Mouse (Mus musculus): ENCODE measurements around the gene Nphp4. TPM values are rescaled to one million over a fixed set of nuclear protein-coding genes. Genes with fewer than 3 reads are reported as not detected.

The Nphp4 gene
- polyA plus RNA-seq, 1 experiment: 14.8 TPM

GRCm38 (mm10) chr4:152467951-152468350, 8.6 kb upstream of the Nphp4 start:
- TF ChIP-seq CTCF (IDR thresholded peaks at IDR 0.05; ENCODE audit: extremely low read depth, insufficient read depth, low read length) (no peak), POLR2A (IDR thresholded peaks at IDR 0.05; ENCODE audit: extremely low read depth, insufficient read depth, low read length) (no peak)
- Histone ChIP-seq H3K4me1 (ENCODE audit: control insufficient read depth, insufficient read depth, low read length) (peaks cover 16% of the 10 kb centered on the region), H3K4me3 (ENCODE audit: insufficient read depth, low read length) (no peak overlapping the region), H3K27ac (ENCODE audit: insufficient read depth, low read length) (0 out of 2 replicates have a peak overlapping the region, but pooled peaks have one; percentile 12)

GRCm38 (mm10) chr4:152475941-152476340, 565 bp upstream of the Nphp4 start:
- peaks cover 8% of the 10 kb centered on the region for H3K4me1 ChIP-seq (ENCODE audit: control insufficient read depth, insufficient read depth, low read length)
- TF ChIP-seq POLR2A (IDR thresholded peaks at IDR 0.05; ENCODE audit: extremely low read depth, insufficient read depth, low read length) (no peak), CTCF (IDR thresholded peaks at IDR 0.05; ENCODE audit: extremely low read depth, insufficient read depth, low read length) (no peak)
- peak overlapping the region; percentile 64 for H3K4me3 ChIP-seq (ENCODE audit: insufficient read depth, low read length)
- H3K27ac ChIP-seq (ENCODE audit: insufficient read depth, low read length): no peak overlapping the region

GRCm38 (mm10) chr4:152477106-152477465, 580 bp downstream of the Nphp4 start:
- peak overlapping the region; percentile 49 for H3K27ac ChIP-seq (ENCODE audit: insufficient read depth, low read length)
- no peak; the same call in 1 of the 2 replicates for TF ChIP-seq POLR2A (IDR thresholded peaks at IDR 0.05; ENCODE audit: extremely low read depth, insufficient read depth, low read length)
- no peak for TF ChIP-seq CTCF (IDR thresholded peaks at IDR 0.05; ENCODE audit: extremely low read depth, insufficient read depth, low read length)
- H3K4me3 ChIP-seq (ENCODE audit: insufficient read depth, low read length): peak overlapping the region; percentile 64
- H3K4me1 ChIP-seq (ENCODE audit: control insufficient read depth, insufficient read depth, low read length): peaks cover 8% of the 10 kb centered on the region

GRCm38 (mm10) chr4:152477466-152478223, 1.1 kb downstream of the Nphp4 start, which contains the start of gene Kcnab2:
Kcnab2 (minus strand) TSS chr4:152477871.
- TF ChIP-seq CTCF (IDR thresholded peaks at IDR 0.05; ENCODE audit: extremely low read depth, insufficient read depth, low read length) (no peak), POLR2A (IDR thresholded peaks at IDR 0.05; ENCODE audit: extremely low read depth, insufficient read depth, low read length) (peak; percentile 98)
- Histone ChIP-seq H3K27ac (ENCODE audit: insufficient read depth, low read length) (peak within 1 kb of the TSS; percentile 90), H3K4me3 (ENCODE audit: insufficient read depth, low read length) (peak within 1 kb of the TSS; percentile 64), H3K4me1 (ENCODE audit: control insufficient read depth, insufficient read depth, low read length) (peaks cover 8% of the 10 kb centered on the region)

DNA sequence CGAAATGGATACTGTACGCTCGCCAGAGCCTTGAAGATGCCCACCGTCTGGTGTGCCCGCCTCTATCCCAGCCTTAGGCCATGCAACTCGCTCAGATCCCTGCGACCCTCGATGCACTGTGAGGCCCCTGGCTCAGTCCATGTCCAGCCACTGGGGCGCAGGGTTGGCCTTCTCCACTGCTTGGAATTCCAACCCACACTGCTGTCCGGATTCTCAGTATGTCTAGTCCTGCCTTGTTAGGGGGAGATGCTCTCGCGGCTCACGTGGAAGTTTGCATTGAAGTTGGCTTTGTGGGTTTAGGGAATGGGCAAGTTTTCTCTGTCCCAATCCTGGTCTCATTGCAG, 1.7 kb downstream of the Nphp4 start:
- Histone ChIP-seq H3K4me3 (ENCODE audit: insufficient read depth, low read length) (peak overlapping the region; percentile 64), H3K27ac (ENCODE audit: insufficient read depth, low read length) (no peak overlapping the region), H3K4me1 (ENCODE audit: control insufficient read depth, insufficient read depth, low read length) (peaks cover 8% of the 10 kb centered on the region)
- no peak for TF ChIP-seq CTCF (IDR thresholded peaks at IDR 0.05; ENCODE audit: extremely low read depth, insufficient read depth, low read length)
- TF ChIP-seq POLR2A (IDR thresholded peaks at IDR 0.05; ENCODE audit: extremely low read depth, insufficient read depth, low read length): no peak

- Histone ChIP-seq H3K27ac (ENCODE audit: insufficient read depth, low read length) (no peak overlapping the region), H3K4me1 (ENCODE audit: control insufficient read depth, insufficient read depth, low read length) (peaks cover 6% of the 10 kb centered on the region), H3K4me3 (ENCODE audit: insufficient read depth, low read length) (no peak overlapping the region)
- TF ChIP-seq CTCF (IDR thresholded peaks at IDR 0.05; ENCODE audit: extremely low read depth, insufficient read depth, low read length) (no peak), POLR2A (IDR thresholded peaks at IDR 0.05; ENCODE audit: extremely low read depth, insufficient read depth, low read length) (no peak)
These were observed 3.9 kb downstream of the Nphp4 start for GRCm38 (mm10) chr4:152480426-152480825.

DNA sequence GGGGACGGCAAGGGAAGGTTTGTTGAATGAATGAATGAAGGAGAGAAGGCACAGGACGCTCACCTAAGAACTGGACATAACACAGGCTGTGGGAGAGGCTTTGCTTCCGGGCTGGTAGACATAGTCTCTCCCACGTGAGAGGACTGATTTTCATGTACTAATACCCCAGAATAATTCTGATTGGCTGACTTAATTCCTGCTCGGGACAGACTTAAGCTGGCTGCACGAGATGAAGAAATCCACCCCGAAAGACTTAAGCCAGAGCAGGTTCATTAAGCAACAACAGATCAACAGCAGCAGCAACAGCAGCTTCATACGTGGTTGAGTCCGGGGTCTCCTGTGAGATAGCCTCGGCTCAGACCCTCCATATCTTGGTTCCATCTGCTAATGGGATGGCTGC, 11.5 kb downstream of the Nphp4 start:
- 0 out of 2 replicates have a peak, but pooled peaks cover 2% of the 10 kb centered on the region for H3K4me1 ChIP-seq (ENCODE audit: control insufficient read depth, insufficient read depth, low read length)
- TF ChIP-seq CTCF (IDR thresholded peaks at IDR 0.05; ENCODE audit: extremely low read depth, insufficient read depth, low read length): no peak
- TF ChIP-seq POLR2A (IDR thresholded peaks at IDR 0.05; ENCODE audit: extremely low read depth, insufficient read depth, low read length): no peak
- H3K4me3 ChIP-seq (ENCODE audit: insufficient read depth, low read length): no peak overlapping the region
- H3K27ac ChIP-seq (ENCODE audit: insufficient read depth, low read length): no peak overlapping the region

DNA sequence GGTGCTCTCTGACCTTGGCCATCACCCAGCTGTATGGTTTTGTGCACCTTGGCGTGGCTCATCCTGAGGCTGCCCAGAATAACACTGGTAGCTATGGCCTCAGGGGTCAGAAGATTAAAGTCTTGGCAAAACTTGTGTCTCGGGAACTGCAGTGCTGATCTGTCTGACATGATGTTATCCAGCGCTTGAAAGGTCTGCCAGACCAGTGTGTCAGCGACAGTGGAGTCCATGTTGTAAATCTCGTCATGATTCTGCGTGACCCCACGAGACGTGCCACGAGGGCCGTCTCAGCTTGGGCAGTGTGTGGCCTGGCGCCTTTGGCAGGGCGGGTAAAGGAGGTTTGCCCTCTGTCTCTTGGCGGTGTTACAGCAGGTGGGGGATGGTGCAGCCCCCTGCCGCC, 13.8 kb downstream of the Nphp4 start:
- no peak overlapping the region for H3K27ac ChIP-seq (ENCODE audit: insufficient read depth, low read length)
- TF ChIP-seq CTCF (IDR thresholded peaks at IDR 0.05; ENCODE audit: extremely low read depth, insufficient read depth, low read length) (no peak), POLR2A (IDR thresholded peaks at IDR 0.05; ENCODE audit: extremely low read depth, insufficient read depth, low read length) (no peak)
- peaks cover 3% of the 10 kb centered on the region for H3K4me1 ChIP-seq (ENCODE audit: control insufficient read depth, insufficient read depth, low read length)
- no peak overlapping the region for H3K4me3 ChIP-seq (ENCODE audit: insufficient read depth, low read length)

GRCm38 (mm10) chr4:152491250-152491899, 14.9 kb downstream of the Nphp4 start:
- Histone ChIP-seq H3K4me3 (ENCODE audit: insufficient read depth, low read length) (no peak overlapping the region), H3K27ac (ENCODE audit: insufficient read depth, low read length) (no peak overlapping the region), H3K4me1 (ENCODE audit: control insufficient read depth, insufficient read depth, low read length) (peaks cover 3% of the 10 kb centered on the region)
- no peak for TF ChIP-seq POLR2A (IDR thresholded peaks at IDR 0.05; ENCODE audit: extremely low read depth, insufficient read depth, low read length)
- TF ChIP-seq CTCF (IDR thresholded peaks at IDR 0.05; ENCODE audit: extremely low read depth, insufficient read depth, low read length): peak; percentile 58
